Mouse (Mus musculus) embryo, embryonic 9.5 days (tissue): ENCODE results near the gene Prr13.

Source experiments
- DNase-seq: peaks from one replicate; pipeline ENCODE4 v3.0.0-alpha.2; 2017; ENCODE audit errors: extremely low spot score

The Prr13 gene

DNA sequence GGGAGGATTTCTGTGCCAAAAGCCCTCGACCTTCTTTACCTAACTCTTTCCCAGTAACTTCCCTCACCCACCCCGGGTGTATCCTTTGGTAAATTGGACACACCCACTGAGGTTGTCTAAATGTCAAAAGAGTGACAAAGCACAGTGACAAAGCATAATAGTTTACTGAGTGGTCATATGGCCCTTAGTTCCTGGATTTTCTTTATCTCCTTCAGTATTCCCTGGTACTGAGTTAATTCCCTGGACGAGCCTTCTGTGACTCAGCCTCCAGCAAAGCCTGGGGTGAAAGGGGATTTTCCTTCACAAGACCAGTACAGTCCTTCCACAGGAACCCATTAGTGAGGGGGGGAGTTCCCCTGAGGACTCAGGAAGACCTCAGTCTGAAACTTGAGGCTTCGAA, 2.1 kb downstream of the Prr13 start:
- no peak for DNase-seq

DNA sequence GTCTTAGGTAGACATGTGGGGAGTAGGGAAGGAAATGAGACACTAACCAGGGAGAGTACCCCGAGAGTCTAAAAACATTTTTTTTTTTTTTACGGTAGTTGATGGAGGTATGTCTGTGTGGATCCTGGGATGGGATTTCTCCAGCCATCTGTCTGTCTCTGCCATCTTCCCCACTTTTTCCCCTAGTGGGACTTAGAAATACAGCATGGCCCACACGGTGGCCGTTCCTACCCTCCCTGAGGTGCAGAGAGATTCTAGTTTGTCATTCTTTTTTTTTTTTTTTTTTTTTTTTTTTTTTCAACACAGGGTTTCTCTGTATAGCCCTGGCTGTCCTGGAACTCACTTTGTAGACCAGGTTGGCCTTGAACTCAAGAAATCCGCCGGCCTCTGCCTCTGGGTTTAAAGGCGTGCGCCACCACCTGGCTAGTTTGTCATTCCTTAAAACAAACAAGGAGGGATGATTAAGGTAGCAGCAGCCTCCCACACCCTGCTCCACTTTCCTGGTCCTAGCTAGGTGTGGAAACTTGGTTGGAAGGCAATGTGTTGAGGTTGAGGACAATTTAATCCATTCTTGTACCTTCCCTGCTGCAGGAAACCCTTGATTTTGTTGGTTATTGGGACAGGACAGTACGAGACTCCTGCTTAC, 2.7 kb downstream of the Prr13 start:
- DNase-seq, result no peak

DNA sequence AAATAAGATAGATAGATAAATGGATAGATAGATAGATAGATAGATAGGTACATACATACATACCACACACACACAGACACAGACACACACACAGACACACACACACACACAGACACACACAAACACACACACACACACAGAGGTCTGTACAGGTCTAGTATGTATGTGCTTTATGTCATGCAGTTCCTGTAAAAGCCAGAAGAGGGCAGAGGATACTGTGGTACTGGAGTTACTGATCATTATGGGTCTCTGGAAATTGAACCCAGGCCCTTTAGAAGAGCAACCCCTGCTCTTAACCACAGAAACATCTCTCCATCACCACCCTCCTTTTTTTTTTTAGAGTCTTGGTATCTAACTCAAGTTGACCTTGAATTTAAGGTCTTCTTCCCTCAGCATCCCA, 4.8 kb downstream of the Prr13 start:
- DNase-seq, result no peak

DNA sequence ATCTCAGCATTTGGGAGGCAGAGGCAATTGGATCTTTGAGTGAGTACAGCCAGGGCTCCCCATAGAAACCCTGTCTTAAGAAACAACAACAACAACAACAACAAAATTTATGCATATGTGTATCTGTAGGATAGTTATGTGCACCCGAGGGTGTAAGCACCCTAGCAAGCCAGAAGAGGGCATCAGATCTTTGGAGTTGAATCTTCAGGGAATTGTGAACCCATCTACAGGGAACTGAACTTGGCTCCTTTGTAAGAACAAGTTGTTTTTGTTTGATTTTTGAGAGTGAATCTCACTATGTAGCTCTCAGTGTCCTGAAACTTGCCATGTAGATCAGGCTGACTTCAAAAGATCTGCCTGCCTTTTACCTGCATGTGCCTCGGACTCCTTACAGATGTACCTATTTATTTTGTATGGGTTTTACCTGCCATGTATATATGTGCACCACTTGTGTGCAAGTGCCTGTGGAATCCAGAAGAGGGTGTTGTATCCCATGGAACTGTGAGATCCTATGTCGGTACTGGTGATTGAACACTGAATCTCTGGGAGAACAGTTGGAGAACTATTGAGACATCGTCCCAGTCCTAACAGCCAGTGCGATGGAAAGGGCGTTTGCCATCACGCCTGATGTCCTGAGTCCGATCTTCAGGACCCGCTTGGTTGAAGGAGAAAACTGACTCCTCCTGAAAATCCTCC, 10.0 kb downstream of the Prr13 start:
- DNase-seq, result no peak

DNA sequence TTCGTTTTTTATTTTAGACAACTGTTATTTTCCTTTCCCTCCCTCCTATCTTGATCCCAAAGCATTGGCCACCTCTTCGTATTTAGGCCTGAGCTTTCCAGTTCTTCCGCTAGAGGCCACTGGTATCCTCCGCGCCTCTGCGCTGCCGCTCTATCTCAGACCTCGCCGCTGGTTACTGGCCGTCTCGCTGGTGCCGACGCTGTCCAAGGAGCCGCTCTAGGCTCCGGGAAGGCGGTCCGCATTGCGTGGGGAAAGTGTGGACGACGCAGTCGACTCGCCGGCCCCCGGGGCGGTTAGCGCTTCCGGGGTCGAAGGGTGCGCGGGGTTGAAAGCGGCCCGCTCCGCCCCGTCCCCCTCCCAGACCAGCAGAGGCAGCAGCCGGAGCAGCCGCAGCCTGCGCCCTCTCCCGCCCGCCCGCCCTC, 11.4 kb downstream of the Prr13 start, which contains the start of gene Pcbp2:
Gene Pcbp2 (plus strand): TSS at position 357 of the 422 bp plus-strand sequence.
- DNase-seq, result peak; percentile 97

DNA sequence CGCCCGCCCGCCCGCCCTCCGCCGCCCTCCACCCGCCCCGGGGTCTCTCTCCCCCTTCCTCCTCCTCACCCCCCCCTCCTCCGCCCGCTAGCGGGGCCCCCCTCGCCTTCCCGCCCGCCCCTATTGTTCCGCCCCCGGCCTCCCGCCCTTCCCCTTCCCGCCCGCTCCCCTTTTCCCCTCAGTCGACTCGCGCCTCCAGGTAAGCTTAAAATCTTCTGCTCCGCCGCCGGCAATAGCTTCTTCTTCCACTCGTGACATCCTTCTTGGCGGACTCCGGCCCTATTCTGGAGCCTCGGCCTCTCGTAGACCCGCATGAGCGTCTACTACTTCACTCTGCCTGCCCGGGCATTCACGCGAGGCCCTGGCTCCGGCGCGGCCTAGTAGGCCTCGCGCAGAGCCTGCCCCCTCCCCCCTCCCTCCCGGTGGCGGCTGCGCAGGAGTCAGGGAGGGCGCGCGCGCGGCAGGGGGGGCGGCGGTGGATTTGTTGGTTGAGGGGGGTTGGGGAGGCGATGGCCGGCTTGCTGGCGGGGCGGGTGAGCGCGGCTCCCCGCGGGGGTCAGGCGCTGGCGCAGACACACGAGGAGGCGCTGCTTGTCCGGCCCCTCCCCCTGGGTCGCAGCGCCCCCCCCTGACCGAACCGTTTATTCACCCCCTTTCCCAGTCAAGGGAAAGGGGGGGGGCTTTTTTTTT, 11.9 kb downstream of the Prr13 start:
- DNase-seq, result peak; percentile 91

DNA sequence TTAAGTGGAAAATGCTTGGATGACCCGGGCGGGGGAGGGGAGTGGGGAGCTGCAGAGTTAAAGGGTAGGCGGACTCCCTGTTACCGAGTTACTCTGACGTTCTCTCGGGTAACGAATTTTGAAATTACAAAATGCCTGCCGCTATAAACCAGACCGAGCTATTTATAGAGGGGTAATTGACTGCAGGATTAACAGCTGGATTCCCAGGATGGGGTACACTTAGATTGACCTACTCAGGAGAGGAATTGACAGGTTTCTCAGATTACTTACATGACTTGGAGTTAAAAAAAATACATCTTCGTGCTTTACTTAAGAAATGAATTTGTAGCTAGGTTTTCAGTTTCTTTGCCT, 12.4 kb downstream of the Prr13 start:
- DNase-seq, result no peak

DNA sequence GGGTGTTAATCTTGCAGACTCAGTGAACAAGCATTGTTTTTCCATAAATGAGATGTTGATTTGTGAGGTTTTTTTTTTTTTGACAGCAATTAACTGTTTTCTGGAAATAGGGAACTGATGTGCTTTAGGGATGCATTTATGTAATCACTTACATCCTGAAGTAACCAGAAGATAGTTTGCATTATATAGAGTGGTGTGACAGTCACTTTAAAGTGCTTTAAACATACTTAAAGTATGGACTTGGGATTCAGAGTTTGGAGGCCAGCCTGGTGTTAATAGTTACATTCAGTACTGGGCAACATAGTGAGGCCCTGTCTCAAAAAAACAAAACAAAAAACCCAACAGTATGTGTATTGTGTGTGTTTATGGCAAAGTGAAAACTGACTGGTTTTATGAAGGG, 12.9 kb downstream of the Prr13 start:
- no peak for DNase-seq

DNA sequence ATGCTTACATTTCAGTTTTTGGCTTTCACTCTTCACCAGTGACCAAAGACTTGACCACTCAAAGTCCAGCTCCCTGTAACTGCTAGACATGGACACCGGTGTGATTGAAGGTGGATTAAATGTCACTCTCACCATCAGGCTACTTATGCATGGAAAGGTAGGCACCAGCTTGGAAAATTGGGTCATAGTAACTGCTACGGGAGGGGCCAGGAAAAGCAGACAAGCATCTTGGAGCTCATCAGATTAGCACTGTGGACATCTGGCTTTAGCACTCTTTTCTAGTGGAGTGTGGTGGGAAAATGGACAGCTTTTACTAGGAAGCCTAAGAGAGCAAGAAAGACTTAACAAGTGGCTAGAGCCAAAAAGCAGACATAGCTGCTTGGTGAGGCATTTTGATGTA, 14.4 kb downstream of the Prr13 start:
- no peak for DNase-seq

DNA sequence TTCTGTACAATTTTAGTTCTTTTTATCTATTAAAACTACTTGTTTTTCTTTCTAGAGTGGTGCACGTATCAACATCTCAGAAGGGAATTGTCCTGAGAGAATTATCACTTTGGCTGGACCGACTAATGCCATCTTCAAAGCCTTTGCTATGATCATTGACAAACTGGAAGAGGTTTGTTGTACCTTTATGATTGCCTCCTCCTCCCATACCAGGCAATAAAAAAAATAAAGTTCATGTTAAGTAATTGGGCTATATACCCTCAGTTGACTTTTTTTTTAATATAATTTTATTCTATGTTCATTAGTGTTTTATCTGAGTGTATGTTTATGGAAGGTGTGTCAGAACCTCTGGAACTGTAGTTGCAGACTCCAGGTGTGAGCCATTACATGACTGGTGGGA, 15.7 kb downstream of the Prr13 start:
- DNase-seq, result no peak

DNA sequence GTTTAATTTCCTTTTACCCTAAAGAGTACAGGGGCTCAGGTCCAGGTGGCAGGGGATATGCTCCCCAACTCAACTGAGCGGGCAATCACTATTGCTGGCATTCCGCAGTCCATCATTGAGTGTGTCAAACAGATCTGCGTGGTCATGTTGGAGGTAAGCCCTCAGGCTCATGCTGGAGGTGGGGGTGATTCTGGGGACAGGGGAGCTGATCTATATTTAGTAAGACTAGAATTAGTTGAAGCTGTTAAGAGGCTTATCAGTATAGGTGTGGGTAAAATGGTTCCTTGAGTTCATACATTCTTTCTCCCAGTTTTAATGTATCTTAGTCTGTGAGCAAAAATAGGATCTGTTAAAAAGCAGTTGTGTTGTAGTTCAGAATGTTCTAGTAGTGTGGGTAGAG, 24.3 kb downstream of the Prr13 start:
- DNase-seq, result no peak

DNA sequence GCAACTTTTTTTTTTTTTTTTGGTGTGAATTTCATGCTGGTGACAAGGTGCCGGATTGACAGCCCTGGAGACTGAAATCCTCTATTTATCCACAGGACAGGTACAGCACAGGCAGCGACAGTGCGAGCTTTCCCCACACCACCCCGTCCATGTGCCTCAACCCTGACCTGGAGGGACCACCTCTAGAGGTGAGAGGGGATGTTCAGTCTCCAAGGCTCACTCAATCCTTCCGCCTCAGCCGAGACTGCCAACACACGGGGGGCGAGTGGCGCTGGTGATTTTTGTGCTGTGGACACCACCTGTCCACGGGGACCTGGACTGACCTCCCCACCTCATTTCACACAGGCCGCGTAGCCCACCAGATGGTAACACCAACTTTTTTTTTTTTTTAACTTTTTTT, 27.0 kb downstream of the Prr13 start:
- no peak for DNase-seq

DNA sequence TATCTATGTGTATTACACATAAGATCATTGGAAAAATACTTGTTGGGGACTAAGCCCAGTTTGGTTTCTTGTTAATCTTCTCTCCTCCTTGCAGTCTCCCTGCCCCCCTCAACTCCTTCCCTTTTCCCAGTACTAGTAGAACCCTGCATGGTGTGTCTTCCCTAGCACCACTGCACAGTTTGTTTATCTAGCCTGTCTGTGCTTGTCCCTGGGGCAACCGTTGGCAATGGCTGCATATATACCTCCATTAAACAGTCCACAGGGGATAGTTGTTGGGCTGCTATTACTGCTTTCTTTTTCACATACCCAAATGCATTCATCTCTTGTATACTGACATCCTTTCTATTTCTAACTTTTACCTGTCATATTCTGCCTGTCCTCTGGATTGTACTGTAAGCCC, 28.8 kb downstream of the Prr13 start:
- no peak for DNase-seq

DNA sequence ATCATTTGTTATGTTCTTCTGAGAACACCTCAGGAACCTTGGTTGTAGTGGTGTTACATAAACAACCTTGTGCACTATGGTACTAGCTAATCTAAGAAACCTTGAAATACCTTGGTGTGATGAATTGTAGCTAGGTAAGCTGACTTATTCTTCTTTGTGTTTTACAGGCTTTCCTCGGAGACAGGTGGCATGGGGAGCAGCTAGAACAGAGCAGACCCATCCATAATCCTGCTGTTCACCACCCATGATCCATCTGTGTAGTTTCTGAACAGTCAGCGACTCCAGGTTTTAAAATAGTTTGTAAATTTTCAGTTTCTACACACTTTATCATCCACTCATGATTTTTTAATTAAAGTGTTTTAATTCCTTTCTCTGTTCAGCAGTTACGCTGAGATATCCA, 39.5 kb downstream of the Prr13 start:
- no peak for DNase-seq

DNA sequence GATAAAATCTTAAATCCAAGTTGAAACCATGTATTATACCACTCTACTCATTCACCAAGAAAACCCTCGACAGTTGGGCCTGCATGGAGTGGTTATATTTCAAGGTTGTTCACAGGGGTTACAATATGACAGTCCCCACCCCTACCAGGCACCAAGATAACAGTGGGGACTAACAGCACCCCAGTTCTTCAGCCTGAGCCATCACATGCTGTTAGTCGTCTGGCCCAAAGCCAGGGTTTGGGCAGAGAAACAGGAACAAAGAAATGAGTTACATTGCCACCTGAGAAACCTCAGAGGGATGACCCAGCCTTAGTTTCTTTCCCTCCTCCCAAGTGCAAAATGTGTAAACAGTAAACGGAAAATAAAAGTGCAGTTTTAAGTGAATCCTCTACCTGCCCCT, 40.5 kb downstream of the Prr13 start:
- DNase-seq, result no peak

DNA sequence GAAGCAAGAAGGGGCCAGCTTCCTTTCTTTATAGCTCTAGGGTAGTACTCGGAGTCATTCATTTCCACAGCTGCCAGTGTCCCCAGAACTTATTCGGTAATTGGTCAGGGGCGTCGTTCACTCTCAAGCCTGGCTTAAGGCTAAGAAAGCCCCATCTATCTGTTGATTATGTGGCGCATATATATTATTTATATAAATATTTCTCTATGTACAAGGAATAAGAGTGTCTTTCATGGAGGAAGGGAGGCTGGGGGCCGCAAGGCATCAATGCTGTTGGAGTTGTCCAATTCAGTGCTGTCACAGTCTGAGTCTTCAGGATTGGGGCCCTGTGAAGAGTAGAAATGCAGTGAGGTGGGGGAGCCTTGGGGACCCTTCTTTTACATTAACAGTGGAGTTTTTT, 41.0 kb downstream of the Prr13 start:
- no peak for DNase-seq

DNA sequence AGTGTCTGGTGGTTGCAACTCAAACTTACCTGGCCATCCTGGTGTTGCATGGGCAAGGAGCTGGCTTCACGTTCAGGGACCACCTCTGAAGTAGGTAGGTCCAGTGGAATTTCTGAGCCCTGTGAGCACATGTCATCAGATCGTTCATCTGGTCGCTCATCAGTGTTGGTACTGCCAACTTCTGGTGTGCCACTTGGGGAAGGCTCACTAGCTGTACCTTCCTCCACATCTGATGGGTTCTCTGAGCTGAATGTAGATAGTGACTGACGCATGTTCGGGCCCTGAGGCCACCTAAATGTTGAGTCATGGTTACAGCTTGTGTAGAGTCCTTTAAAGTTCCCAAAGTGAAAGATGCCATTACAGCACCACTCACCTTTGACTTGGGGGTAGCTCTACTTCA, 41.7 kb downstream of the Prr13 start:
- DNase-seq, result no peak

DNA sequence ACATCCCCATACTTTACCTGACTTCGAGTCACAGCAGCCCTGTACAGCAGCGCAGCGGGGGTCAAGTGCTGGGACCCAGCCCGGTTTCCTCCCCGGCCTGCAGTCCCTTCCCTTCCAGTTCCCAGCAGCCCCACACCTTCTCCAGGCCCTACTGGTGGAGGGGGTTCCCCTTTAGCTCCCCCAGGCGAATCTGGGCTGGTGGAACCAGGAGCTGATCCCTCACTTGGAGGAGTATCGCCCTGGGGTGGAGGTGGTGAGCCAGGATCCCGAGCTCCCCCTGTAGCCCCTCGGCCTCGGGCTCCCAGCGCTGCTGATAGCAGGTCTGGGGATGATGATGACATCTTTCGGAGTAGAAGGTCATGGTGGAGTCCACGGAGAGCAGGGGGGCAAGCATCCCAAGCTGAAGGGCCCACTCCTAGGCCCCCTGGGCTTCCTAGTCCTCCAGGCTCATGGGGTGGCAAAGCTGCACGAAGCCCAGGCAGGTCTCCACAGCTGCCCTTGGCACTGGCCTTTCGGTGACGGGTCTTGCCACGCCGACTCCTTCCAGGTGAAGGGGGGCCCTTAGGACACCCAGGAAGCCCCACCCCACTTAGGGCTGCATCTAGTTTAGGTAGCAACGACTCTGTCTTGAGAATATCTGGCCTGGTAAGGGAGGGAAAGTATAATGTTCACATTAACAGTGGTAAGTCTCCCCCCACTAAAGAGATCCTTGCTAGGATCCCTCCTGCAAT, 42.4 kb downstream of the Prr13 start:
- no peak for DNase-seq

DNA sequence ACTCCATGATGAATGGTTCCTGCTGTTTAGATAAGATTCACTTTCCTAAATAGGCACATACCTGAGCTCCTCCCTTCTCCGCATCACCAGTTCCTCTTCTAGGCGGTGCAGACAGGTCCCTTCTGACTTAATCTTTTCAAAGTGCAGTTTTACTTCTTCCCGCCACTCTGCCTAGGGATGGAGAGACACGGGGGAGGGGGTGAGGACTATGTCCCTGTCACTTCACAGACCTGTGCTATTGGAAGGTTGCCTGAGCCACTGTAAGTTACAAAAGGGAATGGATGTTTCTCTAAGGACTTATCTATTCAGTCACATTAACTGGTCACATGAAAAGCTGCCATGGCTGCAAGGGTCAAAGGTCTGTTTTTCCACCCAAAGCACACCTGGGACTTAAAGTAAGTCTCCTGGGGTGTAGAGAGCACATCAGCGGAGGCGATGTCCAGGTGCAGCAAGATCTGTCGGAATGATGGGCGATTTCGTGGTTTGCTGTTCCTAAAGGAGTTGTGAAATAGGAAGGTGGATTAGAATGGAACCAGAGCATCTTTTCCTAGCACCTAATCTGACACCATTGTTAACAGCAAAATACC, 43.5 kb downstream of the Prr13 start:
- no peak for DNase-seq

DNA sequence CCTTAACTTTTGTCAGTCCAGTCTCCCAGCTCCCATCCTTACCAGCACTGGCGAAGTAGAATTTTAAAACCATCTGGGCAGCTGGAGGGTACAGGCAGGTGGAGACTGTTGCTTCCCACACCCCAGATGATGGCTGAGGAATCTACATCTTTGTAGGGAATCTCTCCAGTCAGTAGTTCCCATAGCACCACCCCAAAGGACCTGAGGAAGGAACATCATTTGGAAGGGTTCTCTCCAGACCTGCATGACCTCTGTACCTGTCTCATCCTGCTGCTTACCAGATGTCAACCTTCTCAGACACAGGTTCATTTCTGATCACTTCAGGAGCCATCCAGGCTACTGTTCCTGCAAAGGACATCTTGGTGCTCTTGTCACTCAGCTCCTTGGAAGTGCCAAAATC, 44.6 kb downstream of the Prr13 start, which contains the start of gene Gm10337:
Gene Gm10337 (plus strand): TSS at position 276 of the 400 bp plus-strand sequence.
- no peak for DNase-seq

DNA sequence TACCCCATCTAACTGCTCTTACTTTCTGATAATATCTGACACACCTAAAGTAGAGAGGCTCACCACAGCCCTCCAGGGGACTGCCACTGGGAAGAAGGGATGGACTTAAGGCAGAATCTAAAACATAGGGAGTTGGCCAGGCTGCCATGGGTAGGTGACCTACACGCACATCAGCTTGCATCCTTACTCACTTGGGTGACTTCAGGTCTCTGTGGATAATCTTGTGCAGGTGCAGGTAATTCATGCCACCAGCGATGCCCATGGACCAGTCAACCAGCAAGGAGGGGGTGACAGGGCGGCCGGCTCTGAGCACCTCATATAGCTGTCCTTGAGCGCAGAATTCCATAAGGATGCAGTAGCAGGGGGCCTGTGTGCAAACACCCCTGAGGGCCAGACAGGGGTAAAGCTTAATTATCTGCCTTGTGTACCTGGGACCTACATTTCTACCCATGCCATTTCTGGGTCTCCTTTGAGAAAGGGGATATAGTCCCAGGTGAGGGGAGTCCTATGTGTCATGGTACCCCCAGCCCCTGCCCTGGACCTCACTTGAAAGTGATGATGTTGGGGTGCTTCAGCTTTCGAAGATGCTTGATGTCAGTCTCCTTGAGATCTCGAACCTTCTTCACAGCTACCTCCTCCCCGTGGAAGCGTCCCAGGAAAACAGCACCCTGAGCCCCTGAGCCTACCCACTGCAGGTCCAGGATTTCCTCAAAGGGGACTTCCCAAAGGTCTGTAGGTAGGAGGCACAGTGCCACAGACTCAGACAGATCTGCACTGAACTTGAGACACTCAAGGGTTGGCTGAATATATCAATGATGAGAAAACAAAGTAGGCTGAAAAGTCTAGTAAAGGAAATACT, 45.3 kb downstream of the Prr13 start:
- DNase-seq, result no peak
